Mouse (Mus musculus) embryonic facial prominence, embryonic 10.5 days (tissue): ENCODE measurements at regions not wholly inside any gene's neighbourhood (a gene's known extent, or its start where the extent isn't known, plus 50 kb on each side); places are given as distances from the start of the nearest gene placed in this dataset.

ENCODE experiments used
- DNase-seq: peaks from one replicate; pipeline ENCODE4 v3.0.0-alpha.2; 2017; ENCODE audit warnings: low spot score
- H3K27ac ChIP-seq: fragments of 300-500 bp; sonication (generic); replicated peaks from 2 replicates; pipeline ENCODE4 v1.5.1; 2016; ENCODE audit warnings: mild to moderate bottlenecking
- H3K27me3 ChIP-seq: fragments of 300-500 bp; sonication (generic); replicated peaks from 2 replicates; pipeline ENCODE4 v1.6.1; 2016; ENCODE audit warnings: low read depth, mild to moderate bottlenecking; ENCODE audit not compliant: poor library complexity, severe bottlenecking
- H3K36me3 ChIP-seq: fragments of 300-500 bp; sonication (generic); replicated peaks from 2 replicates; pipeline ENCODE4 v1.6.1; 2016; ENCODE audit warnings: mild to moderate bottlenecking, moderate library complexity
- H3K4me1 ChIP-seq: fragments of 300-500 bp; sonication (generic); 2 replicates; pipeline ENCODE4 v1.6.1; 2016
- H3K4me3 ChIP-seq: fragments of 300-500 bp; sonication (generic); 2 replicates; pipeline ENCODE4 v1.5.1; 2016; ENCODE audit warnings: mild to moderate bottlenecking, moderate library complexity
- H3K9me3 ChIP-seq: fragments of 300-500 bp; sonication (generic); 2 replicates; pipeline ENCODE4 v1.6.1; 2016; ENCODE audit warnings: mild to moderate bottlenecking
- WGBS: fragments of 180-500 bp; shearing (Covaris S2); methylation state at CpG from one replicate; pipeline ENCODE4 v1.1.7; 2016; 5-methylcytosine and 5-hydroxymethylcytosine counted together

GRCm38 (mm10) chr2:50759016-50759415 is 389.9 kb downstream of the Rnd3 start:
- Histone ChIP-seq H3K27me3 (no peaks in the 10 kb centered on the region), H3K4me1 (peaks cover 6% of the 10 kb centered on the region; the same call in 1 of the 2 replicates), H3K4me3 (no peak overlapping the region), H3K27ac (no peak overlapping the region), H3K36me3 (no peaks in the 10 kb centered on the region), H3K9me3 (no peaks in the 10 kb centered on the region)
- DNase-seq, result no peak
- 92% methylated on average over 2 of the region's 2 CpGs for WGBS

- no peak overlapping the region for H3K27ac ChIP-seq
- 90% methylated on average over 21 of the region's 21 CpGs for WGBS
These were observed 390.9 kb downstream of the Rnd3 start for GRCm38 (mm10) chr2:50757837-50758541.

GRCm38 (mm10) chr2:50755616-50756450 is 393.1 kb downstream of the Rnd3 start:
- H3K27ac ChIP-seq, result no peak overlapping the region; the same call in 1 of the 2 replicates

More at GRCm38 (mm10) chr2:50757837-50758541, 390.9 kb downstream of the Rnd3 start:
- H3K36me3 ChIP-seq, result no peaks in the 10 kb centered on the region
- no peaks in the 10 kb centered on the region for H3K27me3 ChIP-seq
- H3K4me3 ChIP-seq, result no peak overlapping the region
- H3K4me1 ChIP-seq, result peaks cover 6% of the 10 kb centered on the region; the same call in 1 of the 2 replicates
- no peaks in the 10 kb centered on the region for H3K9me3 ChIP-seq
- DNase-seq, result no peak

GRCm38 (mm10) chr2:50755160-50755559 is 393.8 kb downstream of the Rnd3 start:
- Histone ChIP-seq H3K4me1 (peaks cover 20% of the 10 kb centered on the region), H3K9me3 (no peaks in the 10 kb centered on the region), H3K36me3 (no peaks in the 10 kb centered on the region), H3K27ac (no peak overlapping the region), H3K4me3 (no peak overlapping the region), H3K27me3 (no peaks in the 10 kb centered on the region)
- 68% methylated on average over 6 of the region's 6 CpGs for WGBS
- no peak for DNase-seq

More at GRCm38 (mm10) chr2:50755616-50756450, 393.1 kb downstream of the Rnd3 start:
- no peak overlapping the region for H3K4me3 ChIP-seq
- 56% methylated on average over 9 of the region's 9 CpGs for WGBS
- H3K9me3 ChIP-seq, result no peaks in the 10 kb centered on the region
- H3K36me3 ChIP-seq, result no peaks in the 10 kb centered on the region
- no peaks in the 10 kb centered on the region for H3K27me3 ChIP-seq
- no peak for DNase-seq
- peaks cover 15% of the 10 kb centered on the region for H3K4me1 ChIP-seq

GRCm38 (mm10) chr2:50752408-50752807 is 396.5 kb downstream of the Rnd3 start:
- Histone ChIP-seq H3K27me3 (no peaks in the 10 kb centered on the region), H3K4me1 (peaks cover 20% of the 10 kb centered on the region), H3K9me3 (no peaks in the 10 kb centered on the region), H3K27ac (no peak overlapping the region), H3K4me3 (no peak overlapping the region), H3K36me3 (no peaks in the 10 kb centered on the region)
- DNase-seq, result peak; percentile 22
- 63% methylated on average over 9 of the region's 9 CpGs for WGBS

GRCm38 (mm10) chr2:50750799-50751198 is 398.1 kb downstream of the Rnd3 start:
- H3K9me3 ChIP-seq, result no peaks in the 10 kb centered on the region
- H3K36me3 ChIP-seq, result no peaks in the 10 kb centered on the region
- H3K27ac ChIP-seq, result no peak overlapping the region
- H3K4me1 ChIP-seq, result peaks cover 17% of the 10 kb centered on the region
- no peaks in the 10 kb centered on the region for H3K27me3 ChIP-seq
- H3K4me3 ChIP-seq, result no peak overlapping the region
- no peak for DNase-seq
- 73% methylated on average over 5 of the region's 5 CpGs for WGBS

- peaks cover 4% of the 10 kb centered on the region for H3K4me1 ChIP-seq
- H3K9me3 ChIP-seq, result no peaks in the 10 kb centered on the region
- 82% methylated on average over 13 of the region's 13 CpGs for WGBS
- no peak overlapping the region for H3K4me3 ChIP-seq
- no peak for DNase-seq
- no peaks in the 10 kb centered on the region for H3K36me3 ChIP-seq
- H3K27ac ChIP-seq, result no peak overlapping the region
- no peaks in the 10 kb centered on the region for H3K27me3 ChIP-seq
These were observed 404.2 kb downstream of the Rnd3 start for GRCm38 (mm10) chr2:50744625-50745214.

GRCm38 (mm10) chr2:50743785-50744258 is 405.1 kb downstream of the Rnd3 start:
- Histone ChIP-seq H3K4me1 (peaks cover 10% of the 10 kb centered on the region), H3K4me3 (no peak overlapping the region), H3K27ac (no peak overlapping the region), H3K36me3 (no peaks in the 10 kb centered on the region), H3K9me3 (no peaks in the 10 kb centered on the region), H3K27me3 (no peaks in the 10 kb centered on the region)
- 96% methylated on average over 3 of the region's 3 CpGs for WGBS
- no peak for DNase-seq

- Histone ChIP-seq H3K4me3 (no peak overlapping the region), H3K9me3 (no peaks in the 10 kb centered on the region), H3K4me1 (peaks cover 24% of the 10 kb centered on the region), H3K27ac (no peak overlapping the region), H3K27me3 (no peaks in the 10 kb centered on the region), H3K36me3 (no peaks in the 10 kb centered on the region)
- DNase-seq, result no peak
- 67% methylated on average over 2 of the region's 2 CpGs for WGBS
These were observed 406.5 kb downstream of the Rnd3 start for GRCm38 (mm10) chr2:50742421-50742820.

GRCm38 (mm10) chr2:50741337-50741736 is 407.6 kb downstream of the Rnd3 start:
- 76% methylated on average over 2 of the region's 2 CpGs for WGBS
- peaks cover 26% of the 10 kb centered on the region for H3K4me1 ChIP-seq
- DNase-seq, result no peak

GRCm38 (mm10) chr2:50739599-50739979 is 409.3 kb downstream of the Rnd3 start:
- Histone ChIP-seq H3K36me3 (no peaks in the 10 kb centered on the region), H3K4me3 (no peak overlapping the region), H3K27ac (no peak overlapping the region), H3K9me3 (no peaks in the 10 kb centered on the region), H3K4me1 (peaks cover 26% of the 10 kb centered on the region), H3K27me3 (no peaks in the 10 kb centered on the region)
- DNase-seq, result no peak
- 75% methylated on average over 8 of the region's 8 CpGs for WGBS

More at GRCm38 (mm10) chr2:50741337-50741736, 407.6 kb downstream of the Rnd3 start:
- Histone ChIP-seq H3K27me3 (no peaks in the 10 kb centered on the region), H3K9me3 (no peaks in the 10 kb centered on the region), H3K4me3 (no peak overlapping the region), H3K27ac (no peak overlapping the region), H3K36me3 (no peaks in the 10 kb centered on the region)

- Histone ChIP-seq H3K4me3 (no peak overlapping the region), H3K9me3 (no peaks in the 10 kb centered on the region), H3K27ac (no peak overlapping the region), H3K36me3 (no peaks in the 10 kb centered on the region), H3K27me3 (no peaks in the 10 kb centered on the region), H3K4me1 (peaks cover 26% of the 10 kb centered on the region)
- no peak for DNase-seq
- 64% methylated on average over 8 of the region's 8 CpGs for WGBS
These were observed 409.8 kb downstream of the Rnd3 start for GRCm38 (mm10) chr2:50738936-50739598.
